Mouse (Mus musculus): Measurements from ENCODE around the gene Cyp27b1.

- TF ChIP-seq CTCF (IDR thresholded peaks at IDR 0.05; ENCODE audit: borderline replicate concordance, insufficient read depth, low read depth, low read length), result no peak
- TF ChIP-seq POLR2A (IDR thresholded peaks at IDR 0.05; ENCODE audit: borderline replicate concordance, insufficient read depth, low read length), result no peak
Observed at GRCm38 (mm10) chr10:127100414-127100813, 52.4 kb downstream of the Cyp27b1 start.
